Mouse (Mus musculus): Measurements from ENCODE around the gene B3galt2. TPM values are rescaled to one million over a fixed set of nuclear protein-coding genes. Genes with fewer than 3 reads are reported as not detected.
A peak's percentile ranks its signal among the peaks of the same experiment; 100 is the strongest.

The B3galt2 gene
- polyA plus RNA-seq (2015; fragmentation: Nextera tagmentation; extraction: Ambion mirVana): 0.28 and 0.37 TPM in 2 replicates

- H3K4me3 ChIP-seq (replicated peaks): peak within 1 kb of the TSS; percentile 23
- no peak within 1 kb of the TSS for H3K9ac ChIP-seq
- no peaks in the 10 kb centered on the region for H3K9me3 ChIP-seq
- no peaks in the 10 kb centered on the region for H3K4me1 ChIP-seq
- 38% methylated on average over 15 of the region's 15 CpGs for WGBS
- no peak for ATAC-seq (ENCODE audit: insufficient read depth, low FRiP score, low read depth)
- H3K27me3 ChIP-seq (replicated peaks): no peaks in the 10 kb centered on the region
- H3K27ac ChIP-seq: peak within 1 kb of the TSS; percentile 40; the same call in 1 of the 2 replicates
- no peaks in the 10 kb centered on the region for H3K36me3 ChIP-seq
- H3K4me2 ChIP-seq: peak within 1 kb of the TSS; percentile 45
These were observed at the start of gene B3galt2 for GRCm38 (mm10) chr1:143640650-143641407. TSS of gene B3galt2 (plus strand) at chr1:143640664.

GRCm38 (mm10) chr1:143596864-143597263, 43.6 kb upstream of the B3galt2 start:
- 74% methylated on average over 2 of the region's 2 CpGs for WGBS
- H3K27me3 ChIP-seq (replicated peaks): no peaks in the 10 kb centered on the region

GRCm38 (mm10) chr1:143608911-143609310, 31.6 kb upstream of the B3galt2 start:
- H3K4me3 ChIP-seq (replicated peaks): no peak overlapping the region
- H3K27me3 ChIP-seq (replicated peaks): no peaks in the 10 kb centered on the region
- no peak overlapping the region for H3K4me2 ChIP-seq
- H3K9me3 ChIP-seq: no peaks in the 10 kb centered on the region
- ATAC-seq (ENCODE audit: insufficient read depth, low FRiP score, low read depth): no peak
- H3K4me1 ChIP-seq: no peaks in the 10 kb centered on the region
- H3K9ac ChIP-seq: no peak overlapping the region
- 78% methylated on average over 2 of the region's 2 CpGs for WGBS
- H3K27ac ChIP-seq: no peak overlapping the region
- H3K36me3 ChIP-seq: no peaks in the 10 kb centered on the region

More at GRCm38 (mm10) chr1:143596864-143597263, 43.6 kb upstream of the B3galt2 start:
- Histone ChIP-seq H3K36me3 (no peaks in the 10 kb centered on the region), H3K9ac (no peak overlapping the region), H3K27ac (no peak overlapping the region), H3K9me3 (no peaks in the 10 kb centered on the region), H3K4me2 (no peak overlapping the region), H3K4me3 (replicated peaks) (no peak overlapping the region), H3K4me1 (no peaks in the 10 kb centered on the region)
- no peak for ATAC-seq (ENCODE audit: insufficient read depth, low FRiP score, low read depth)

- no peak for ATAC-seq (ENCODE audit: insufficient read depth, low FRiP score, low read depth)
- H3K27me3 ChIP-seq (replicated peaks): no peaks in the 10 kb centered on the region
- H3K4me3 ChIP-seq (replicated peaks): no peak overlapping the region
- H3K36me3 ChIP-seq: 0 out of 2 replicates have a peak, but pooled peaks cover 3% of the 10 kb centered on the region
- 92% methylated on average over 2 of the region's 2 CpGs for WGBS
- no peaks in the 10 kb centered on the region for H3K9me3 ChIP-seq
- no peak overlapping the region for H3K9ac ChIP-seq
- no peak overlapping the region for H3K4me2 ChIP-seq
- no peaks in the 10 kb centered on the region for H3K4me1 ChIP-seq
- no peak overlapping the region for H3K27ac ChIP-seq
These were observed 27.6 kb upstream of the B3galt2 start for GRCm38 (mm10) chr1:143612901-143613300.

GRCm38 (mm10) chr1:143619760-143620159, 20.7 kb upstream of the B3galt2 start:
- Histone ChIP-seq H3K4me1 (no peaks in the 10 kb centered on the region), H3K36me3 (0 out of 2 replicates have a peak, but pooled peaks cover 3% of the 10 kb centered on the region), H3K9ac (no peak overlapping the region), H3K27me3 (replicated peaks) (no peaks in the 10 kb centered on the region), H3K9me3 (no peaks in the 10 kb centered on the region), H3K4me2 (no peak overlapping the region), H3K4me3 (replicated peaks) (no peak overlapping the region), H3K27ac (no peak overlapping the region)
- no peak for ATAC-seq (ENCODE audit: insufficient read depth, low FRiP score, low read depth)
- WGBS: 75% methylated on average over 2 of the region's 2 CpGs

GRCm38 (mm10) chr1:143621930-143622329, 18.5 kb upstream of the B3galt2 start:
- H3K36me3 ChIP-seq: peaks cover 5% of the 10 kb centered on the region; the same call in 1 of the 2 replicates
- H3K4me2 ChIP-seq: no peak overlapping the region
- ATAC-seq (ENCODE audit: insufficient read depth, low FRiP score, low read depth): no peak

GRCm38 (mm10) chr1:143622634-143623033, 17.8 kb upstream of the B3galt2 start:
- no peak overlapping the region for H3K4me3 ChIP-seq (replicated peaks)
- whole genome bisulfite sequencing: 93% methylated on average over 1 of the region's 1 CpGs
- no peak for ATAC-seq (ENCODE audit: insufficient read depth, low FRiP score, low read depth)

More at GRCm38 (mm10) chr1:143621930-143622329, 18.5 kb upstream of the B3galt2 start:
- Histone ChIP-seq H3K27me3 (replicated peaks) (no peaks in the 10 kb centered on the region), H3K9me3 (no peaks in the 10 kb centered on the region), H3K9ac (no peak overlapping the region), H3K4me1 (no peaks in the 10 kb centered on the region), H3K4me3 (replicated peaks) (no peak overlapping the region), H3K27ac (no peak overlapping the region)

GRCm38 (mm10) chr1:143631337-143631736, 9.1 kb upstream of the B3galt2 start:
- no peak overlapping the region for H3K4me3 ChIP-seq (replicated peaks)
- no peaks in the 10 kb centered on the region for H3K9me3 ChIP-seq
- H3K27ac ChIP-seq: no peak overlapping the region
- ATAC-seq (ENCODE audit: insufficient read depth, low FRiP score, low read depth): no peak; the same call in 1 of the 2 replicates
- no peaks in the 10 kb centered on the region for H3K27me3 ChIP-seq (replicated peaks)
- no peak overlapping the region for H3K4me2 ChIP-seq
- 33% methylated on average over 7 of the region's 7 CpGs for WGBS
- H3K9ac ChIP-seq: no peak overlapping the region
- H3K4me1 ChIP-seq: no peaks in the 10 kb centered on the region
- no peaks in the 10 kb centered on the region for H3K36me3 ChIP-seq

More at GRCm38 (mm10) chr1:143622634-143623033, 17.8 kb upstream of the B3galt2 start:
- Histone ChIP-seq H3K27ac (no peak overlapping the region), H3K9ac (no peak overlapping the region), H3K4me2 (no peak overlapping the region), H3K36me3 (peaks cover 3% of the 10 kb centered on the region; the same call in 1 of the 2 replicates), H3K9me3 (no peaks in the 10 kb centered on the region), H3K4me1 (no peaks in the 10 kb centered on the region), H3K27me3 (replicated peaks) (no peaks in the 10 kb centered on the region)

GRCm38 (mm10) chr1:143632361-143632760, 8.1 kb upstream of the B3galt2 start:
- 65% methylated on average over 1 of the region's 1 CpGs for WGBS
- Histone ChIP-seq H3K27me3 (replicated peaks) (no peaks in the 10 kb centered on the region), H3K9me3 (no peaks in the 10 kb centered on the region), H3K9ac (no peak overlapping the region), H3K4me1 (no peaks in the 10 kb centered on the region), H3K4me3 (replicated peaks) (no peak overlapping the region), H3K4me2 (no peak overlapping the region), H3K27ac (no peak overlapping the region), H3K36me3 (no peaks in the 10 kb centered on the region)
- no peak for ATAC-seq (ENCODE audit: insufficient read depth, low FRiP score, low read depth)

- Histone ChIP-seq H3K27me3 (replicated peaks) (no peaks in the 10 kb centered on the region), H3K36me3 (no peaks in the 10 kb centered on the region), H3K4me2 (no peak overlapping the region), H3K4me1 (no peaks in the 10 kb centered on the region), H3K9me3 (no peaks in the 10 kb centered on the region), H3K4me3 (replicated peaks) (no peak overlapping the region), H3K9ac (no peak overlapping the region), H3K27ac (no peak overlapping the region)
- 83% methylated on average over 2 of the region's 2 CpGs for WGBS
- no peak for ATAC-seq (ENCODE audit: insufficient read depth, low FRiP score, low read depth)
These were observed 7.4 kb upstream of the B3galt2 start for GRCm38 (mm10) chr1:143632854-143633587.

GRCm38 (mm10) chr1:143644221-143644620, 3.8 kb downstream of the B3galt2 start:
- Histone ChIP-seq H3K9me3 (no peaks in the 10 kb centered on the region), H3K4me3 (replicated peaks) (no peak overlapping the region), H3K4me2 (no peak overlapping the region), H3K27me3 (replicated peaks) (no peaks in the 10 kb centered on the region), H3K36me3 (no peaks in the 10 kb centered on the region), H3K9ac (no peak overlapping the region), H3K27ac (no peak overlapping the region), H3K4me1 (no peaks in the 10 kb centered on the region)
- WGBS: 93% methylated on average over 2 of the region's 2 CpGs
- no peak for ATAC-seq (ENCODE audit: insufficient read depth, low FRiP score, low read depth)

- Histone ChIP-seq H3K4me1 (no peaks in the 10 kb centered on the region), H3K4me3 (replicated peaks) (no peak overlapping the region), H3K9ac (no peak overlapping the region), H3K27me3 (replicated peaks) (no peaks in the 10 kb centered on the region), H3K36me3 (no peaks in the 10 kb centered on the region), H3K27ac (no peak overlapping the region), H3K9me3 (no peaks in the 10 kb centered on the region), H3K4me2 (no peak overlapping the region)
- no peak for ATAC-seq (ENCODE audit: insufficient read depth, low FRiP score, low read depth)
- WGBS: 56% methylated on average over 4 of the region's 4 CpGs
These were observed 4.9 kb downstream of the B3galt2 start for GRCm38 (mm10) chr1:143645386-143645785.

Measured in stomach, embryonic 15.5 days (tissue).